Mouse (Mus musculus): ENCODE results near the gene Otud4. TPM values are rescaled to one million over a fixed set of nuclear protein-coding genes. Genes with fewer than 3 reads are reported as not detected.

Gene Otud4
- total RNA-seq (2012; rRNA removed), result 42.8 and 45.3 TPM in 2 replicates
- 10 to 100 TPM; 51.7 to 53.4 TPM for polyA plus RNA-seq (2012; ENCODE audit: insufficient read depth in 1 of 2, insufficient read length in 2 of 2, low read depth in 1 of 2, low replicate concordance in 2 of 2, missing spikeins in 1 of 2)

GRCm38 (mm10) chr8:79639586-79640451 is at the start of gene Otud4:
Gene Otud4 (plus strand): TSS chr8:79639618.
- Histone ChIP-seq H3K27me3 (ENCODE audit: control insufficient read depth in 1 of 2, insufficient read depth in 2 of 2, low read length in 2 of 2) (no peaks in the 10 kb centered on the region), H3K9me3 (replicated peaks; ENCODE audit: insufficient read depth, low read length) (no peaks in the 10 kb centered on the region), H3K4me3 (ENCODE audit: control insufficient read depth in 1 of 2, insufficient read depth in 1 of 2, low read depth in 2 of 2, low read length in 2 of 2) (peak within 1 kb of the TSS; percentile 86 to 87), H3K4me1 (ENCODE audit: control insufficient read depth in 1 of 2, insufficient read depth in 2 of 2, low read length in 2 of 2) (peaks cover 8 to 11% of the 10 kb centered on the region in 2 experiments), H3K36me3 (ENCODE audit: control insufficient read depth in 1 of 2, insufficient read depth in 2 of 2, low read length in 2 of 2) (peaks cover 18 to 26% of the 10 kb centered on the region in 2 experiments), H3K9ac (ENCODE audit: control insufficient read depth, low read depth, low read length, poor library complexity, severe bottlenecking) (peak within 1 kb of the TSS; percentile 99), H3K27ac (ENCODE audit: control insufficient read depth, low read depth, low read length) (peak within 1 kb of the TSS; percentile 94), H3K79me2 (ENCODE audit: control insufficient read depth, insufficient read depth, low read length, poor library complexity) (peaks cover 48% of the 10 kb centered on the region)
- peak; percentile 57 for DNase-seq (ENCODE audit: low read depth, low spot score)
- TF ChIP-seq POLR2AphosphoS5 (IDR thresholded peaks at IDR 0.05; ENCODE audit: borderline replicate concordance, low read depth, low read length), result no peak
- no peak for TF ChIP-seq ZKSCAN1 (IDR thresholded peaks at IDR 0.05; ENCODE audit: low read depth, low read length)
- TF ChIP-seq ZMIZ1 (IDR thresholded peaks at IDR 0.05; ENCODE audit: low read depth, low read length), result no peak; the same call in 1 of the 2 replicates
- no peak for TF ChIP-seq USF2 (IDR thresholded peaks at IDR 0.05; ENCODE audit: borderline replicate concordance in 1 of 2, insufficient read depth in 1 of 2, low read depth in 1 of 2, low read length in 2 of 2)
- peak in 1 of 2 experiments; percentile 15; a peak in 1 of 4 replicates for TF ChIP-seq POLR2A (IDR thresholded peaks at IDR 0.05; ENCODE audit: control insufficient read depth in 1 of 2, insufficient read depth in 1 of 2, low read depth in 1 of 2, low read length in 2 of 2, poor library complexity in 1 of 2)
- TF ChIP-seq MAZ (IDR thresholded peaks at IDR 0.05; ENCODE audit: low read depth, low read length), result peak; percentile 1; the same call in 1 of the 2 replicates
- peak; percentile 66; the same call in 1 of the 2 replicates for TF ChIP-seq MXI1 (IDR thresholded peaks at IDR 0.05; ENCODE audit: low read depth, low read length)
- no peak for TF ChIP-seq EP300 (IDR thresholded peaks at IDR 0.05; ENCODE audit: low read depth in 1 of 2, low read length in 2 of 2)
- 0 out of 2 replicates have a peak, but pooled peaks have one; percentile 31 for TF ChIP-seq SIN3A (IDR thresholded peaks at IDR 0.05; ENCODE audit: low read length)
- TF ChIP-seq MAX (IDR thresholded peaks at IDR 0.05; ENCODE audit: low read length), result peak; percentile 44; the same call in 1 of the 2 replicates

GRCm38 (mm10) chr8:79600962-79601361 is 38.5 kb upstream of the Otud4 start:
- no peak for DNase-seq (ENCODE audit: low read depth, low spot score)
- no peaks in the 10 kb centered on the region for H3K9me3 ChIP-seq (replicated peaks; ENCODE audit: insufficient read depth, low read length)
- H3K4me1 ChIP-seq (ENCODE audit: control insufficient read depth in 1 of 2, insufficient read depth in 2 of 2, low read length in 2 of 2), result no peaks in the 10 kb centered on the region
- H3K27me3 ChIP-seq (ENCODE audit: control insufficient read depth in 1 of 2, insufficient read depth in 2 of 2, low read length in 2 of 2), result peaks cover 0 to 1% of the 10 kb centered on the region in 2 experiments; a peak in 2 of 4 replicates
- no peak overlapping the region for H3K9ac ChIP-seq (ENCODE audit: control insufficient read depth, low read depth, low read length, poor library complexity, severe bottlenecking)
- no peak overlapping the region for H3K27ac ChIP-seq (ENCODE audit: control insufficient read depth, low read depth, low read length)
- no peak for TF ChIP-seq USF2 (IDR thresholded peaks at IDR 0.05; ENCODE audit: borderline replicate concordance in 1 of 2, insufficient read depth in 1 of 2, low read depth in 1 of 2, low read length in 2 of 2)
- TF ChIP-seq GATA1 (IDR thresholded peaks at IDR 0.05; ENCODE audit: low read depth, low read length), result no peak
- no peak for TF ChIP-seq POLR2AphosphoS5 (IDR thresholded peaks at IDR 0.05; ENCODE audit: borderline replicate concordance, low read depth, low read length)
- TF ChIP-seq ZKSCAN1 (IDR thresholded peaks at IDR 0.05; ENCODE audit: low read depth, low read length), result no peak
- TF ChIP-seq SIN3A (IDR thresholded peaks at IDR 0.05; ENCODE audit: low read length), result no peak
- TF ChIP-seq BHLHE40 (IDR thresholded peaks at IDR 0.05; ENCODE audit: borderline replicate concordance, low read depth, low read length), result no peak
- TF ChIP-seq TCF12 (IDR thresholded peaks at IDR 0.05; ENCODE audit: low read depth, low read length), result no peak
- TF ChIP-seq NELFE (IDR thresholded peaks at IDR 0.05; ENCODE audit: low read depth, low read length), result no peak
- TF ChIP-seq POLR2A (IDR thresholded peaks at IDR 0.05; ENCODE audit: control insufficient read depth in 1 of 2, insufficient read depth in 1 of 2, low read depth in 1 of 2, low read length in 2 of 2, poor library complexity in 1 of 2), result no peak
- TF ChIP-seq ZC3H11A (IDR thresholded peaks at IDR 0.05; ENCODE audit: low read depth, low read length), result no peak
- TF ChIP-seq CTCF (IDR thresholded peaks at IDR 0.05 in 2 of 3, conservative IDR thresholded peaks at IDR 0.05 in 1 of 3; ENCODE audit: control insufficient read depth in 1 of 3, insufficient read depth in 1 of 3, low read depth in 2 of 3, low read length in 3 of 3, poor library complexity in 1 of 3, severe bottlenecking in 1 of 3), result no peak
- TF ChIP-seq HCFC1 (IDR thresholded peaks at IDR 0.05; ENCODE audit: low read depth, low read length), result no peak
- TF ChIP-seq TBP (IDR thresholded peaks at IDR 0.05; ENCODE audit: low read depth, low read length), result no peak
- no peaks in the 10 kb centered on the region for H3K79me2 ChIP-seq (ENCODE audit: control insufficient read depth, insufficient read depth, low read length, poor library complexity)
- no peak overlapping the region for H3K4me3 ChIP-seq (ENCODE audit: control insufficient read depth in 1 of 2, insufficient read depth in 1 of 2, low read depth in 2 of 2, low read length in 2 of 2)
- H3K36me3 ChIP-seq (ENCODE audit: control insufficient read depth in 1 of 2, insufficient read depth in 2 of 2, low read length in 2 of 2), result no peaks in the 10 kb centered on the region; a peak in 1 of 4 replicates

All from MEL (cell line).